Mouse (Mus musculus) CH12.LX (cell line): Measurements from ENCODE around the gene Rhox1. TPM values are rescaled to one million over a fixed set of nuclear protein-coding genes. Genes with fewer than 3 reads are reported as not detected.
"Not testable (repeated sequence)": the region's sequence is repeated elsewhere in the genome, so short reads cannot be mapped to it uniquely, and the experiment has no call there.

Source experiments
- DNase-seq: peaks from one replicate; pipeline ENCODE4 v3.0.0-alpha.2; 2013; ENCODE audit errors: extremely low read depth
- H3K27ac ChIP-seq: 2 replicates; pipeline ENCODE4 v1.5.1; 2012; ENCODE audit warnings: low read depth, mild to moderate bottlenecking, control low read depth, moderate library complexity; ENCODE audit not compliant: insufficient read depth
- H3K27me3 ChIP-seq: replicated peaks from 2 replicates; pipeline ENCODE3; 2012; ENCODE audit warnings: inconsistent platforms
- H3K36me3 ChIP-seq, 2 experiments: replicated peaks in 1 of 2; 2 replicates each; pipeline versions ENCODE3 to v1.6.1; 2012; ENCODE audit warnings: inconsistent platforms in 1 of 2, low read length in 1 of 2, mild to moderate bottlenecking in 1 of 2, mixed read lengths in 1 of 2, moderate library complexity in 1 of 2; ENCODE audit not compliant: control insufficient read depth in 1 of 2, insufficient read depth in 1 of 2
- H3K4me1 ChIP-seq, 2 experiments: 2 replicates each; pipeline ENCODE4 v1.6.1; 2012; ENCODE audit warnings: inconsistent platforms in 1 of 2, moderate library complexity in 1 of 2; ENCODE audit not compliant: insufficient read depth in 2 of 2, control insufficient read depth in 1 of 2
- H3K4me2 ChIP-seq: 2 replicates; pipeline ENCODE4 v1.6.1; 2012; ENCODE audit warnings: low read depth, mild to moderate bottlenecking, control low read depth; ENCODE audit not compliant: poor library complexity, insufficient read depth, severe bottlenecking
- H3K4me3 ChIP-seq, 3 experiments: fragments of 150-350 bp in 1 of 3; sonication (generic) in 1 of 3; replicated peaks in 1 of 3; 2 replicates each; pipeline versions ENCODE3 to v1.5.1; 2011 to 2012; ENCODE audit warnings: low read depth in 2 of 3, low read length in 2 of 3, mild to moderate bottlenecking in 2 of 3, moderate library complexity in 2 of 3, control low read depth in 1 of 3, improper control_type of control experiment in 1 of 3, inconsistent platforms in 1 of 3, mixed read lengths in 1 of 3; ENCODE audit not compliant: poor library complexity in 1 of 3
- H3K79me2 ChIP-seq: replicated peaks from 2 replicates; pipeline ENCODE4 v1.6.1; 2012; ENCODE audit warnings: mild to moderate bottlenecking, moderate library complexity; ENCODE audit not compliant: control insufficient read depth, poor library complexity, insufficient read depth, severe bottlenecking; ENCODE audit errors: extremely low read depth
- H3K9ac ChIP-seq: 2 replicates; pipeline ENCODE4 v1.6.1; 2012; ENCODE audit warnings: low read depth, mild to moderate bottlenecking, control low read depth, moderate library complexity; ENCODE audit not compliant: insufficient read depth
- H3K9me3 ChIP-seq: replicated peaks from 2 replicates; pipeline ENCODE3; 2012; ENCODE audit warnings: low read length, inconsistent platforms, mixed read lengths
- dilution Hi-C: fragments of 300-500 bp; cut with MboI; formaldehyde crosslinking; loops from 2 replicates; pipeline ENCODE4 v1.14.3; 2020; ENCODE audit warnings: low sequenced_read_pairs; ENCODE audit not compliant: extremely low pct_unique_long_range_greater_than_20kb, extremely low pct_ligation_motif_present
- in situ Hi-C: fragments of 300-500 bp; cut with MboI; formaldehyde crosslinking; loops from 3 replicates; pipeline ENCODE4 v1.14.3; 2019; ENCODE audit warnings: low sequenced_read_pairs, low pct_ligation_motif_present, low pct_unique_long_range_greater_than_20kb, mixed read lengths
- polyA plus RNA-seq: library from polyadenylated mRNA; unstranded; fragments of >175 nt; gene quantifications from 2 replicates; pipeline ENCODE4 v1.2.1, GENCODE M21; 2012; ENCODE audit warnings: low read depth; ENCODE audit not compliant: insufficient read length
- total RNA-seq, 2 experiments: library from RNA; depleted of rRNA; stranded (reverse); fragments of 300-350 nt in 1 of 2; fragments of >200 nt in 1 of 2; gene quantifications; 2 replicates each; pipeline ENCODE4 v1.2.3; 2012 to 2014

Gene Rhox1
- not detected in 2 replicates for total RNA-seq (2012; rRNA removed)
- total RNA-seq (2014; rRNA removed): not detected in 2 replicates
- polyA plus RNA-seq: not detected in 2 replicates

DNA sequence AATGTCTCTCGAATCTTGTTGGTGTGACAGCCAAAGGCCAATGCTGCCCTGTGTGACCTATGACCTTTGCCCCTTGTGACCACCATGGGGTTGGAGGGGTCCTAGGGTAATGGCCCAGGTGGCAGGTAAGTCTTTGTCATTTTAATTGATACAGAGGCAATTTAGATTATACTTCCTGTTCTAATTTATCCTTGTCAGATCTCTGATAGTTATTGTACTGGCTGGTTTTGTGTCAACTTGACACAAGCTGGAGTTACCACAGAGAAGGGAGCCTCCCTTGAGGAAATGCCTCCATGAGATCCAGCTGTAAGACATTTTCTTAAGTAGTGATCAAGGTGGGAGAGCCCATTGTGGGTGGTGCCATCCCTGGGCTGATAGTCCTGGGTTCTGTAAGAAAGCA lies at the start of gene Rhox1:
Gene Rhox1, minus strand, starts transcription at position 101 of the 400 bp plus-strand sequence.
- H3K36me3 ChIP-seq, in situ Hi-C loops, H3K27me3 ChIP-seq, H3K4me3 ChIP-seq, H3K4me1 ChIP-seq, H3K9ac ChIP-seq, DNase-seq, H3K79me2 ChIP-seq, dilution Hi-C loops, H3K4me2 ChIP-seq, H3K9me3 ChIP-seq, H3K27ac ChIP-seq: not testable (repeated sequence)

DNA sequence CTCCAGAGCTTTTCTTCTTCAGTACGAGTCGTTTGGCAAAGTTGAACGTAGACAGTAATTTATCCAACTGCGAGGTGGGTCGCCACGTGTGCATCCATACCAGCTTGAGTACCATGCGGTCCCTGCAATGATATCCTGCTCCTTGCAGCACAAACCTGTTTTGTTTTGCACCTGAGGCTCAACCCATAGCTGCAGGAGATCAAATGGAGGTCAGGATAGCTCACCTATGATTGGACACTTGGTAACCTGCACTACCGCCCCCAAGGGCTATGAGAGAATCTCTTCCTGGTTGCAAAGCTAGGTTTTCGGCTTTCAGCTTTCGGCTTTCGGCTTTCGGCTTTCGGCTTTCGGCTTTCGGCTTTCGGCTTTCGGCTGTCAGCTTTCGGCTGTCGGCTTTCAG lies 43.0 kb upstream of the Rhox1 start, which contains the start of gene Rhox4a:
Gene Rhox4a, plus strand, starts transcription at position 301 of the 400 bp plus-strand sequence.
- H3K4me2 ChIP-seq, H3K9me3 ChIP-seq, H3K36me3 ChIP-seq, H3K4me3 ChIP-seq, in situ Hi-C loops, DNase-seq, H3K27ac ChIP-seq, H3K4me1 ChIP-seq, H3K79me2 ChIP-seq, dilution Hi-C loops, H3K9ac ChIP-seq, H3K27me3 ChIP-seq: not testable (repeated sequence)

DNA sequence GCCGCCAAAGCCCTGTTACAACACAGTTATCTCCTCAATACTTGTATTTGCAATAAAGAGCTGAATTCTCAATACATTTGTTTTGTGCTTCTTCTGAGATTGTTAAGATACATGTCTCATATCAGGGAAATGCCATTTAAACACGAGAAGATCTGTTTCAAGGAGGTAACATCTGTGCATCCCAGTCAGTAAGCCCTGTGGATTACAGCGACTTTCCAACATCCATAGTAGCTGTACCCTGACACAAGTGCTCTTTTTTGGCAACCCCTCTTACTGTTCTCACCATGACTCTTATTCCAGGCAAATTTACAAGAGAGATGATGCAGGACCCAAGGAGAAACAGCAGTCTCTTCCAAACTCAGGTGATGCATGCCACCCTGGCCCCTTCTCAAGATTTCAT lies 27.6 kb upstream of the Rhox1 start, which contains the start of gene Rhox3a:
Gene Rhox3a, plus strand, starts transcription at position 301 of the 400 bp plus-strand sequence.
- dilution Hi-C loops, H3K36me3 ChIP-seq, H3K9me3 ChIP-seq, in situ Hi-C loops, H3K4me3 ChIP-seq, H3K4me2 ChIP-seq, H3K27me3 ChIP-seq, DNase-seq, H3K27ac ChIP-seq, H3K4me1 ChIP-seq, H3K79me2 ChIP-seq, H3K9ac ChIP-seq: not testable (repeated sequence)

- in situ Hi-C loops, H3K27ac ChIP-seq, H3K4me2 ChIP-seq, H3K4me1 ChIP-seq, H3K27me3 ChIP-seq, H3K9me3 ChIP-seq, H3K9ac ChIP-seq, H3K36me3 ChIP-seq, H3K79me2 ChIP-seq, H3K4me3 ChIP-seq, DNase-seq, dilution Hi-C loops: not testable (repeated sequence)
These were observed 22.6 kb upstream of the Rhox1 start, which contains the start of gene Rhox2a for GRCm38 (mm10) chrX:37244676-37245075. Rhox2a (plus strand) TSS chrX:37244976.
